In genomic region chr5:72425342-72426010, GRCm38 (mm10) we compare ENCODE assay signal across 21 mouse cellular contexts.
A peak's percentile ranks its signal among the peaks of the same experiment; 100 is the strongest.
DNase-seq lines count a peak whose midpoint lies in the region; ATAC-seq and TF ChIP-seq lines count a peak whose summit lies in the region.
"Had no signal": no experiment of that assay in that cellular context is flagged by ENCODE, and none has a peak within 500 bp of the region (broad histone marks: within the 10 kb centered on the region; RNA-seq: fewer than 3 reads in every experiment).

No protein-coding gene starts in this region.

- H3K4me3 ChIP-seq in heart, embryonic 14.5 days (ENCODE audit: control insufficient read depth in 1 of 2, insufficient read depth in 1 of 2, low read depth in 1 of 2, low read length in 2 of 2), result no peak overlapping the region
- H3K4me3 ChIP-seq in thymus, adult 2 months (ENCODE audit: control insufficient read depth, insufficient read depth, low read length), result no peak overlapping the region
- H3K4me3 ChIP-seq: embryonic facial prominence, embryonic 13.5 days; forebrain, embryonic 13.5 days; gastrocnemius, adult 2 months; hindbrain, embryonic 15.5 days had no signal

- peaks cover 3 to 10% of the 10 kb centered on the region in 2 experiments for H3K4me1 ChIP-seq in heart, embryonic 14.5 days (ENCODE audit: control insufficient read depth in 2 of 2, insufficient read depth in 2 of 2, low read length in 2 of 2)
- H3K4me1 ChIP-seq in thymus, adult 2 months (replicated peaks; ENCODE audit: control insufficient read depth, insufficient read depth, low read length), result no peaks in the 10 kb centered on the region
- H3K4me1 ChIP-seq: embryonic facial prominence, embryonic 13.5 days; forebrain, embryonic 13.5 days; hindbrain, embryonic 15.5 days had no signal

- H3K4me2 ChIP-seq in heart, embryonic 14.5 days (ENCODE audit: low read length), result peak overlapping the region; percentile 42
- H3K4me2 ChIP-seq: embryonic facial prominence, embryonic 13.5 days; forebrain, embryonic 13.5 days; hindbrain, embryonic 15.5 days had no signal

- peak; percentile 47 for DNase-seq in heart, adult 8-10 months (ENCODE audit: low spot score)
- no peak for DNase-seq in heart, postnatal 36 days
- peak; percentile 38 for DNase-seq in layer of hippocampus, adult 9-11 months
- DNase-seq in layer of hippocampus, postnatal 25 days (ENCODE audit: extremely low spot score in 1 of 2, low spot score in 1 of 2), result no peak
- DNase-seq in telencephalon, adult 2 months (ENCODE audit: low read depth, low spot score), result peak; percentile 6
- no peak for DNase-seq in thymus, adult 2 months
- DNase-seq: adrenal gland, postnatal 14 days; cerebellum, adult 18-20 months; cerebellum, adult 9-11 months; cerebellum, postnatal 36 days; gastrocnemius, adult 2 months; gastrocnemius, postnatal 25 days; kidney, adult 8-10 months had no signal

- intact Hi-C loops in heart, postnatal 36 days (cut with DNase I), result no loop called here

- H3K9me3 ChIP-seq in heart, embryonic 14.5 days (ENCODE audit: control insufficient read depth, low read length), result no peaks in the 10 kb centered on the region
- H3K9me3 ChIP-seq: embryonic facial prominence, embryonic 13.5 days; forebrain, embryonic 13.5 days; hindbrain, embryonic 15.5 days had no signal

- H3K9ac ChIP-seq in heart, embryonic 14.5 days (ENCODE audit: low read length), result no peak overlapping the region
- H3K9ac ChIP-seq: embryonic facial prominence, embryonic 13.5 days; forebrain, embryonic 13.5 days; hindbrain, embryonic 15.5 days had no signal

- H3K36me3 ChIP-seq in heart, embryonic 14.5 days (ENCODE audit: control insufficient read depth, insufficient read depth, low read length), result 0 out of 2 replicates have a peak, but pooled peaks cover 4% of the 10 kb centered on the region
- no peaks in the 10 kb centered on the region for H3K36me3 ChIP-seq in thymus, adult 2 months (ENCODE audit: control insufficient read depth, insufficient read depth, low read length)
- H3K36me3 ChIP-seq: embryonic facial prominence, embryonic 13.5 days; hindbrain, embryonic 15.5 days had no signal

- H3K27me3 ChIP-seq in heart, embryonic 14.5 days (ENCODE audit: control insufficient read depth, insufficient read depth, low read length), result no peaks in the 10 kb centered on the region
- H3K27me3 ChIP-seq in thymus, adult 2 months (ENCODE audit: control insufficient read depth, insufficient read depth, low read length), result no peaks in the 10 kb centered on the region
- H3K27me3 ChIP-seq: CH12.LX; embryonic facial prominence, embryonic 13.5 days; forebrain, embryonic 13.5 days; hindbrain, embryonic 15.5 days; Patski had no signal

- peak overlapping the region; percentile 56 to 72; a peak in 3 of 4 replicates for H3K27ac ChIP-seq in heart, embryonic 14.5 days (replicated peaks in 1 of 2; ENCODE audit: control insufficient read depth in 1 of 2, insufficient read depth in 1 of 2, low read depth in 2 of 2, low read length in 2 of 2)
- no peak overlapping the region for H3K27ac ChIP-seq in thymus, adult 2 months (ENCODE audit: control insufficient read depth, insufficient read depth, low read length)
- H3K27ac ChIP-seq: embryonic facial prominence, embryonic 13.5 days; forebrain, embryonic 13.5 days; gastrocnemius, adult 2 months; hindbrain, embryonic 15.5 days had no signal

- no peak for TF ChIP-seq POLR2A in thymus, adult 2 months (IDR thresholded peaks at IDR 0.05; ENCODE audit: control insufficient read depth, extremely low read depth, insufficient read depth, low read length, poor library complexity)

- no peak for ATAC-seq in heart, embryonic 14.5 days (ENCODE audit: insufficient number of reproducible peaks, insufficient read depth, low FRiP score, low read depth)
- ATAC-seq: activated CD4-positive, CD25-positive, alpha-beta regulatory T cell, adult 4 months; forebrain, embryonic 13.5 days; intestine, embryonic 16.5 days; Patski had no signal

- TF ChIP-seq CTCF in thymus, adult 2 months (IDR thresholded peaks at IDR 0.05; ENCODE audit: borderline replicate concordance, control insufficient read depth, extremely low read depth, insufficient read depth, low read length, poor library complexity), result no peak

Comparison
In these comparisons a context has a peak if more than half of its experiments do, and no peak if none do; other contexts are left out.
1. DNase-seq: peak in heart, adult 8-10 months (single experiment), layer of hippocampus, adult 9-11 months (single experiment) and telencephalon, adult 2 months (single experiment); none in heart, postnatal 36 days (0 of 2), layer of hippocampus, postnatal 25 days (0 of 2) and thymus, adult 2 months (single experiment).